Mouse (Mus musculus): ENCODE results near the gene Tln1.

Tln1 gene

DNA sequence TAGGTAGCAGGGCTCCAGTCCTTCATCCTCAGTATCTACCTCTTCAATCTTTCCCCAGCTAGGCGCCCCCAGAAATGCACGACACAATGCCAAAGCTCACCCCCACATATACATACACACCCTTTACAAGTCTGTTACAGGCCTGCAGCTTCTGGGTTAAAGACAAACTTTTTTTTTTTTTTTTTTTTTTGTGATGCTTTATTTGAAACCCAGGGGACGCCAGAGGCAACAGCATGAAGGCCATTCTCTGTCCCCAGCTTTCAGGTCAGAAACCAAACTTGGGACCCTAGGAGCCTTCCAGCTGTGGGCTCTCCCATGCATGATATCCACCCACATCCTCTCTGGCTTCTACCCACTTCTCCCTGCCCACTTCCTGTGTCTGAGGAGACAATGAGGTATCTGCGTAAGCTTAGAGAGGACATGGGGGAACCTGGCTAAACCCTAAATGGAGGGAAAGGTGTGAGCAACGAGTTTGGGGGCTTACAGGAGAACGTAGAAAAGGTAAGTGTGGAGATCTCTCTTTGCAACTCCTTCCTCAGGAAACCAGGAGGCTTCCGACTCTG, 80.5 kb downstream of the Tln1 start:
- DNase-seq (ENCODE audit: extremely low read depth, insufficient read length, low spot score), result no peak
